Mouse (Mus musculus) testis, adult 2 months (tissue): ENCODE results near the gene Tek. TPM values are rescaled to one million over a fixed set of nuclear protein-coding genes. Genes with fewer than 3 reads are reported as not detected.

Experiments used
- H3K27ac ChIP-seq: fragments of 200-500 bp; 2 replicates; pipeline ENCODE4 v1.5.1; 2012; ENCODE audit warnings: low read depth, low read length; ENCODE audit not compliant: control insufficient read depth, insufficient read depth
- H3K27me3 ChIP-seq: fragments of 200-500 bp; 2 replicates; pipeline ENCODE4 v1.6.1; 2012; ENCODE audit warnings: mild to moderate bottlenecking, low read length, moderate library complexity; ENCODE audit not compliant: control insufficient read depth, insufficient read depth
- H3K36me3 ChIP-seq: fragments of 200-500 bp; 2 replicates; pipeline ENCODE4 v1.6.1; 2012; ENCODE audit warnings: mild to moderate bottlenecking, low read length; ENCODE audit not compliant: control insufficient read depth, insufficient read depth
- H3K4me1 ChIP-seq: fragments of 200-500 bp; 2 replicates; pipeline ENCODE4 v1.6.1; 2012; ENCODE audit warnings: low read length; ENCODE audit not compliant: control insufficient read depth, insufficient read depth
- H3K4me3 ChIP-seq: fragments of 200-500 bp; 2 replicates; pipeline ENCODE4 v1.5.1; 2012; ENCODE audit warnings: low read depth, mild to moderate bottlenecking, low read length, moderate library complexity, mixed read lengths; ENCODE audit not compliant: control insufficient read depth
- CTCF ChIP-seq: fragments of 200-500 bp; IDR thresholded peaks from 2 replicates; pipeline ENCODE4 v1.5.1; 2012; ENCODE audit warnings: low read depth, mild to moderate bottlenecking, inconsistent platforms, low read length, moderate library complexity; ENCODE audit not compliant: control insufficient read depth, insufficient read depth, insufficient replicate concordance
- POLR2A ChIP-seq: fragments of 200-500 bp; IDR thresholded peaks from 2 replicates; pipeline ENCODE4 v1.6.1; 2012; ENCODE audit warnings: low read depth, mild to moderate bottlenecking, inconsistent platforms, low read length, moderate library complexity; ENCODE audit not compliant: control insufficient read depth
- polyA plus RNA-seq: library from polyadenylated mRNA; depleted of rRNA; stranded (reverse); fragments of >200 nt; gene quantifications from 2 replicates; pipeline ENCODE4 v1.2.3, GENCODE M21; 2012

Tek gene
- polyA plus RNA-seq, 1 experiment, result 0.78 TPM

GRCm38 (mm10) chr4:94746387-94746811 is 7.3 kb downstream of the Tek start:
- Histone ChIP-seq H3K27ac (no peak overlapping the region), H3K4me3 (no peak overlapping the region)
- TF ChIP-seq POLR2A (no peak), CTCF (no peak)

GRCm38 (mm10) chr4:94747338-94747737 is 8.2 kb downstream of the Tek start:
- no peak overlapping the region for H3K27ac ChIP-seq
- H3K4me1 ChIP-seq, result no peaks in the 10 kb centered on the region
- H3K36me3 ChIP-seq, result no peaks in the 10 kb centered on the region
- H3K27me3 ChIP-seq, result no peaks in the 10 kb centered on the region
- no peak for TF ChIP-seq POLR2A
- no peak for TF ChIP-seq CTCF
- H3K4me3 ChIP-seq, result no peak overlapping the region

More at GRCm38 (mm10) chr4:94746387-94746811, 7.3 kb downstream of the Tek start:
- Histone ChIP-seq H3K27me3 (no peaks in the 10 kb centered on the region), H3K36me3 (no peaks in the 10 kb centered on the region), H3K4me1 (no peaks in the 10 kb centered on the region)

- no peak overlapping the region for H3K4me3 ChIP-seq
- peaks cover 2% of the 10 kb centered on the region; the same call in 1 of the 2 replicates for H3K4me1 ChIP-seq
- TF ChIP-seq POLR2A, result no peak
- TF ChIP-seq CTCF, result no peak
- no peaks in the 10 kb centered on the region for H3K36me3 ChIP-seq
- H3K27ac ChIP-seq, result no peak overlapping the region
- no peaks in the 10 kb centered on the region for H3K27me3 ChIP-seq
Observed at GRCm38 (mm10) chr4:94752512-94752911, 13.4 kb downstream of the Tek start.

GRCm38 (mm10) chr4:94765217-94765616 is 26.1 kb downstream of the Tek start:
- no peaks in the 10 kb centered on the region for H3K36me3 ChIP-seq
- TF ChIP-seq POLR2A, result no peak
- TF ChIP-seq CTCF, result no peak
- H3K4me1 ChIP-seq, result no peaks in the 10 kb centered on the region
- H3K27ac ChIP-seq, result no peak overlapping the region
- H3K4me3 ChIP-seq, result no peak overlapping the region
- H3K27me3 ChIP-seq, result no peaks in the 10 kb centered on the region

GRCm38 (mm10) chr4:94766176-94766575 is 27.1 kb downstream of the Tek start:
- Histone ChIP-seq H3K4me3 (no peak overlapping the region), H3K27ac (no peak overlapping the region), H3K36me3 (no peaks in the 10 kb centered on the region), H3K27me3 (no peaks in the 10 kb centered on the region), H3K4me1 (no peaks in the 10 kb centered on the region)
- TF ChIP-seq CTCF, result no peak

GRCm38 (mm10) chr4:94768624-94769023 is 29.5 kb downstream of the Tek start:
- Histone ChIP-seq H3K36me3 (no peaks in the 10 kb centered on the region), H3K4me1 (no peaks in the 10 kb centered on the region), H3K4me3 (no peak overlapping the region), H3K27ac (no peak overlapping the region), H3K27me3 (no peaks in the 10 kb centered on the region)
- TF ChIP-seq CTCF (no peak), POLR2A (no peak)

- H3K27me3 ChIP-seq, result no peaks in the 10 kb centered on the region
- no peak overlapping the region for H3K4me3 ChIP-seq
- TF ChIP-seq CTCF (no peak), POLR2A (no peak)
- H3K27ac ChIP-seq, result no peak overlapping the region
- H3K4me1 ChIP-seq, result no peaks in the 10 kb centered on the region
- H3K36me3 ChIP-seq, result no peaks in the 10 kb centered on the region
Observed at GRCm38 (mm10) chr4:94781043-94781442, 42.0 kb downstream of the Tek start.

GRCm38 (mm10) chr4:94785921-94786320 is 46.8 kb downstream of the Tek start:
- Histone ChIP-seq H3K4me3 (no peak overlapping the region), H3K27ac (no peak overlapping the region), H3K27me3 (no peaks in the 10 kb centered on the region), H3K4me1 (no peaks in the 10 kb centered on the region), H3K36me3 (no peaks in the 10 kb centered on the region)
- TF ChIP-seq POLR2A (no peak), CTCF (no peak)
